Mouse (Mus musculus): ENCODE results near the gene Cacng2. TPM values are rescaled to one million over a fixed set of nuclear protein-coding genes. Genes with fewer than 3 reads are reported as not detected.

Cacng2 gene
- polyA plus RNA-seq, 1 experiment from 2014 or later, result 6.9 TPM

- H3K4me3 ChIP-seq (replicated peaks; ENCODE audit: low read length), result no peak overlapping the region
- no peak for ATAC-seq
- H3K27ac ChIP-seq (ENCODE audit: low read length), result no peak overlapping the region
- WGBS, result 64% methylated on average over 7 of the region's 7 CpGs
- no peak overlapping the region for H3K4me2 ChIP-seq (ENCODE audit: low read length)
- 0 out of 2 replicates have a peak, but pooled peaks cover 2% of the 10 kb centered on the region for H3K27me3 ChIP-seq (replicated peaks; ENCODE audit: control insufficient read depth, insufficient read depth, low read length)
- H3K4me1 ChIP-seq (replicated peaks; ENCODE audit: control insufficient read depth, insufficient read depth, low read length), result no peaks in the 10 kb centered on the region
- H3K9ac ChIP-seq (replicated peaks; ENCODE audit: low read depth, low read length), result no peak overlapping the region
- H3K36me3 ChIP-seq (ENCODE audit: control insufficient read depth, insufficient read depth), result no peaks in the 10 kb centered on the region
- no peaks in the 10 kb centered on the region for H3K9me3 ChIP-seq (ENCODE audit: control insufficient read depth, low read length)
Observed at GRCm38 (mm10) chr15:78045842-78046241, 74.0 kb downstream of the Cacng2 start.

DNA sequence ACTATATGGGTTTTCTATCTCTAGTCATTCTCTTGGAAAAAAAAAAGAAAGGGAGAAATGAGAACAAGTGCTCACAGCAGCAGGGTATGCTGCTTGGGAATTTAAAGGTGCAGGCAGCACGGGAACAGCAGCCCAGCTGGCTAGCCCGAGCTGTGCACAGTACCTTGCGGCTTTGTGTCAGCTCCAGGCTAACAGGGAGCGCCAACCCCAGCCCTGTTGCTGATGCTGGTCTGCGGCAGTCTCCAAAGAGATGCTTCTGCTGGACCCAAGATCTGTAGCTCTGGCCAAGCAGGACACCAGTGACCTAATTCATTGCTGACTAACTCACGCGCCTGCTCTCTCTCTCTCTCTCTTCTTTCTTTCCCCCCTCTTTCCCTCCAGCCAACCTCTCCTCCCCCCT, 74.5 kb downstream of the Cacng2 start:
- no peaks in the 10 kb centered on the region for H3K36me3 ChIP-seq (ENCODE audit: control insufficient read depth, insufficient read depth)
- H3K9ac ChIP-seq (replicated peaks; ENCODE audit: low read depth, low read length), result no peak overlapping the region
- no peak overlapping the region for H3K4me3 ChIP-seq (replicated peaks; ENCODE audit: low read length)
- WGBS, result 59% methylated on average over 7 of the region's 7 CpGs
- no peaks in the 10 kb centered on the region for H3K9me3 ChIP-seq (ENCODE audit: control insufficient read depth, low read length)
- H3K27ac ChIP-seq (ENCODE audit: low read length), result no peak overlapping the region
- ATAC-seq, result no peak
- no peaks in the 10 kb centered on the region for H3K4me1 ChIP-seq (replicated peaks; ENCODE audit: control insufficient read depth, insufficient read depth, low read length)
- H3K27me3 ChIP-seq (replicated peaks; ENCODE audit: control insufficient read depth, insufficient read depth, low read length), result 0 out of 2 replicates have a peak, but pooled peaks cover 2% of the 10 kb centered on the region
- H3K4me2 ChIP-seq (ENCODE audit: low read length), result no peak overlapping the region

DNA sequence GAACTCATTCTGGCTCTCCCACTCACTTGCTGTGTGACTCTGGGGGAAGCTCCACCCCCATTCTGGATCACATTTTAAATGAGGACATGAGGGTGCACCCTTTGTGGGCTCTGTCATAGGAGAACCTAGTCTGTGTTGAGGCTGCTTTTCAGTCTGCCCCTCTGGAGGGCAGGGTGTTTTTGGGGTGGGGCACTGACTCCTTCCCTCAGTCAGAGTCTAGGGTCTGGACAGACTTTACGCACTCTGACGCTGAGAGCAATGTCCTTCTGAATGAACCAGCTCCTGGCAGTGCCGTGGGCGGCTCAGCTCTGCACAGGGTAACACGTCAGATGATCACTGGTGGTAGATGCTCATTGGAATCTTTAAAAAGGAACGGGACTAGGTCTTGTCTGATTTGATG, 75.0 kb downstream of the Cacng2 start:
- Histone ChIP-seq H3K4me1 (replicated peaks; ENCODE audit: control insufficient read depth, insufficient read depth, low read length) (no peaks in the 10 kb centered on the region), H3K4me3 (replicated peaks; ENCODE audit: low read length) (no peak overlapping the region), H3K27me3 (replicated peaks; ENCODE audit: control insufficient read depth, insufficient read depth, low read length) (0 out of 2 replicates have a peak, but pooled peaks cover 2% of the 10 kb centered on the region), H3K9ac (replicated peaks; ENCODE audit: low read depth, low read length) (no peak overlapping the region), H3K27ac (ENCODE audit: low read length) (no peak overlapping the region), H3K9me3 (ENCODE audit: control insufficient read depth, low read length) (no peaks in the 10 kb centered on the region), H3K4me2 (ENCODE audit: low read length) (no peak overlapping the region), H3K36me3 (ENCODE audit: control insufficient read depth, insufficient read depth) (no peaks in the 10 kb centered on the region)
- 65% methylated on average over 6 of the region's 6 CpGs for WGBS
- no peak for ATAC-seq

- Histone ChIP-seq H3K27ac (ENCODE audit: low read length) (no peak overlapping the region), H3K9ac (replicated peaks; ENCODE audit: low read depth, low read length) (no peak overlapping the region), H3K4me3 (replicated peaks; ENCODE audit: low read length) (no peak overlapping the region), H3K4me1 (replicated peaks; ENCODE audit: control insufficient read depth, insufficient read depth, low read length) (no peaks in the 10 kb centered on the region), H3K36me3 (ENCODE audit: control insufficient read depth, insufficient read depth) (no peaks in the 10 kb centered on the region), H3K9me3 (ENCODE audit: control insufficient read depth, low read length) (no peaks in the 10 kb centered on the region), H3K27me3 (replicated peaks; ENCODE audit: control insufficient read depth, insufficient read depth, low read length) (0 out of 2 replicates have a peak, but pooled peaks cover 2% of the 10 kb centered on the region), H3K4me2 (ENCODE audit: low read length) (no peak overlapping the region)
- no peak for ATAC-seq
- 78% methylated on average over 8 of the region's 8 CpGs for WGBS
Observed at GRCm38 (mm10) chr15:78042706-78043105, 77.1 kb downstream of the Cacng2 start.

DNA sequence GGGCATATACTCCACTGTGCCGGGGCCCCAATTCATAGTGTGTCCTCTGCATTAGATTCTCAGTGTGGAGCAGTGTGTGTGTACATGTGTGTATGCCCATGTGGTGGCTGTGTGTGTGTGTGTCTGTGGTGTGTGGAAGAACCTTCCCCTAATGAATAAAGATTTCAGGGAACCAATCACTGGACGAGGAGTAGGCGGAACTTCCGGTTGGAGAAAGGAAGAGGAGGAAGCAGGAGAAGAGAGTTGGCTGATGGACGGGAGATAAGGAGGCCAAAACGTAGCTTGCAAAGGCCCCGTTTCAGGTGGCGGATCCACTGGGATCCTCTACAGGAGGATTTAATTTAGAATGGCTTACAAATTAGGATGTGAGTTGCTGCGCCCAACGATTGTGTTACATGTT, 82.2 kb downstream of the Cacng2 start:
- Histone ChIP-seq H3K9me3 (ENCODE audit: control insufficient read depth, low read length) (no peaks in the 10 kb centered on the region), H3K27me3 (replicated peaks; ENCODE audit: control insufficient read depth, insufficient read depth, low read length) (no peaks in the 10 kb centered on the region), H3K27ac (ENCODE audit: low read length) (no peak overlapping the region), H3K36me3 (ENCODE audit: control insufficient read depth, insufficient read depth) (no peaks in the 10 kb centered on the region), H3K9ac (replicated peaks; ENCODE audit: low read depth, low read length) (no peak overlapping the region), H3K4me1 (replicated peaks; ENCODE audit: control insufficient read depth, insufficient read depth, low read length) (no peaks in the 10 kb centered on the region; the same call in 1 of the 2 replicates), H3K4me3 (replicated peaks; ENCODE audit: low read length) (no peak overlapping the region), H3K4me2 (ENCODE audit: low read length) (no peak overlapping the region)
- 92% methylated on average over 10 of the region's 10 CpGs for WGBS
- ATAC-seq, result no peak

GRCm38 (mm10) chr15:78036586-78036985, 83.2 kb downstream of the Cacng2 start:
- Histone ChIP-seq H3K9ac (replicated peaks; ENCODE audit: low read depth, low read length) (no peak overlapping the region), H3K9me3 (ENCODE audit: control insufficient read depth, low read length) (no peaks in the 10 kb centered on the region), H3K27ac (ENCODE audit: low read length) (no peak overlapping the region), H3K27me3 (replicated peaks; ENCODE audit: control insufficient read depth, insufficient read depth, low read length) (no peaks in the 10 kb centered on the region), H3K4me2 (ENCODE audit: low read length) (no peak overlapping the region), H3K36me3 (ENCODE audit: control insufficient read depth, insufficient read depth) (no peaks in the 10 kb centered on the region), H3K4me1 (replicated peaks; ENCODE audit: control insufficient read depth, insufficient read depth, low read length) (no peaks in the 10 kb centered on the region; the same call in 1 of the 2 replicates), H3K4me3 (replicated peaks; ENCODE audit: low read length) (no peak overlapping the region)
- no peak for ATAC-seq
- whole genome bisulfite sequencing, result 68% methylated on average over 2 of the region's 2 CpGs

GRCm38 (mm10) chr15:78029938-78030337, 89.9 kb downstream of the Cacng2 start:
- Histone ChIP-seq H3K9ac (replicated peaks; ENCODE audit: low read depth, low read length) (no peak overlapping the region), H3K27ac (ENCODE audit: low read length) (no peak overlapping the region), H3K27me3 (replicated peaks; ENCODE audit: control insufficient read depth, insufficient read depth, low read length) (no peaks in the 10 kb centered on the region), H3K4me2 (ENCODE audit: low read length) (no peak overlapping the region), H3K4me3 (replicated peaks; ENCODE audit: low read length) (no peak overlapping the region), H3K36me3 (ENCODE audit: control insufficient read depth, insufficient read depth) (no peaks in the 10 kb centered on the region), H3K4me1 (replicated peaks; ENCODE audit: control insufficient read depth, insufficient read depth, low read length) (no peaks in the 10 kb centered on the region), H3K9me3 (ENCODE audit: control insufficient read depth, low read length) (no peaks in the 10 kb centered on the region)
- 50% methylated on average over 8 of the region's 8 CpGs for WGBS
- ATAC-seq, result no peak

DNA sequence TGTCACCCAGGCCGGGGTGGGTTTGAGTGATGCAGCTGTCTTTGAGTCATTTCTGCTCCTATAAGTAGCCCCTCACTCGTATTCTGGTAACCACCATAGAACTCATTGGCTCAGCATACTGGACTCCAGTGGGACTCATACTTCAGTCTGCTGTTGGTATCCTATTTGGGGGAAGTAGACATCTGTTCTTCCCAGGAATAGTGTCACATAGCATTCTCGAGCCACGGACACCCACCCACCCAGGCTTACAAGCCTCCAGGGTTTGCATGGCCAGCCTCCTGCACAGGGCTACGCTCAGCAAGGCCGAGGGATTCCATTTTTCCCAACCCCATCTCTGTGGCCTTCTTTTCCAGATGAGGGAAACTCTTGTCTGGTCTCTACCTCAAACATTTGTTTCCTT, 93.3 kb downstream of the Cacng2 start:
- Histone ChIP-seq H3K9ac (replicated peaks; ENCODE audit: low read depth, low read length) (no peak overlapping the region), H3K36me3 (ENCODE audit: control insufficient read depth, insufficient read depth) (no peaks in the 10 kb centered on the region), H3K4me1 (replicated peaks; ENCODE audit: control insufficient read depth, insufficient read depth, low read length) (no peaks in the 10 kb centered on the region), H3K4me2 (ENCODE audit: low read length) (no peak overlapping the region), H3K27ac (ENCODE audit: low read length) (no peak overlapping the region), H3K9me3 (ENCODE audit: control insufficient read depth, low read length) (no peaks in the 10 kb centered on the region), H3K27me3 (replicated peaks; ENCODE audit: control insufficient read depth, insufficient read depth, low read length) (no peaks in the 10 kb centered on the region), H3K4me3 (replicated peaks; ENCODE audit: low read length) (no peak overlapping the region)
- 88% methylated on average over 6 of the region's 6 CpGs for WGBS
- ATAC-seq, result no peak

DNA sequence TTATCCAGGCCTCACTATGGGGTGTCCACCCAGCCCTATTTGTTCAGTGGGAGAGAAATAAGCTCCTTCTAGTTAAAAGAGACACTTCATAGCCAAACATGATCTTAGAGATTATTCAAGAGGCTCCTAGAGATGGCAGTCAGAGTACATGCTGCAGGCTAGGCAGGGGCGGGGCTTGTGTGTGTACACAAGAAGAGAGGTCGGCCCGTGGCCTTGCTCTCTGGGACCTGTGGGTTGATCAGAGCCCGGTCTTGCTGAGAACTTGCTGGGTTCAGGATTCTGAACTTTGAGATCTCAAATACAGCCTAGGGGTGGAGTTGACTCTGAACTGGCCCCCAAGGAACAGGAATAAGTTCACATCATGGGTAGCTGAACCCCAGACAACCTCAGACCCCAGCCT, 95.6 kb downstream of the Cacng2 start:
- Histone ChIP-seq H3K4me2 (ENCODE audit: low read length) (no peak overlapping the region), H3K4me1 (replicated peaks; ENCODE audit: control insufficient read depth, insufficient read depth, low read length) (no peaks in the 10 kb centered on the region; the same call in 1 of the 2 replicates), H3K36me3 (ENCODE audit: control insufficient read depth, insufficient read depth) (no peaks in the 10 kb centered on the region), H3K27ac (ENCODE audit: low read length) (no peak overlapping the region), H3K9me3 (ENCODE audit: control insufficient read depth, low read length) (no peaks in the 10 kb centered on the region), H3K4me3 (replicated peaks; ENCODE audit: low read length) (no peak overlapping the region), H3K9ac (replicated peaks; ENCODE audit: low read depth, low read length) (no peak overlapping the region), H3K27me3 (replicated peaks; ENCODE audit: control insufficient read depth, insufficient read depth, low read length) (no peaks in the 10 kb centered on the region)
- WGBS, result 82% methylated on average over 4 of the region's 4 CpGs
- ATAC-seq, result no peak

GRCm38 (mm10) chr15:78014046-78014445, 105.8 kb downstream of the Cacng2 start:
- Histone ChIP-seq H3K4me3 (replicated peaks; ENCODE audit: low read length) (no peak overlapping the region), H3K27ac (ENCODE audit: low read length) (no peak overlapping the region), H3K4me2 (ENCODE audit: low read length) (no peak overlapping the region), H3K27me3 (replicated peaks; ENCODE audit: control insufficient read depth, insufficient read depth, low read length) (no peaks in the 10 kb centered on the region), H3K36me3 (ENCODE audit: control insufficient read depth, insufficient read depth) (no peaks in the 10 kb centered on the region), H3K4me1 (replicated peaks; ENCODE audit: control insufficient read depth, insufficient read depth, low read length) (no peaks in the 10 kb centered on the region), H3K9me3 (ENCODE audit: control insufficient read depth, low read length) (no peaks in the 10 kb centered on the region), H3K9ac (replicated peaks; ENCODE audit: low read depth, low read length) (no peak overlapping the region)
- WGBS, result 97% methylated on average over 1 of the region's 1 CpGs
- no peak for ATAC-seq
